Mouse (Mus musculus): ENCODE results near the gene Peli1. TPM values are rescaled to one million over a fixed set of nuclear protein-coding genes. Genes with fewer than 3 reads are reported as not detected.

Peli1 gene
- 3.1 TPM for polyA plus RNA-seq (2015; fragmentation: Illumina TruSeq; extraction: RNeasy Lipid Tissue Mini Kit (QIAGEN cat#74804); ENCODE audit: insufficient read depth, low read depth, low replicate concordance)

GRCm38 (mm10) chr11:21091067-21091427 lies at the start of gene Peli1:
TSS of gene Peli1 (plus strand) at chr11:21091291.

Other genes with a start within 250 kb of the Peli1 start
- gene Vps54, start 148.0 kb downstream of the Peli1 start, polyA plus RNA-seq (2015; fragmentation: Illumina TruSeq; extraction: RNeasy Lipid Tissue Mini Kit (QIAGEN cat#74804); ENCODE audit: insufficient read depth, low read depth, low replicate concordance): 9.4 TPM